Mouse (Mus musculus) kidney, adult 2 months (tissue): ENCODE data around the gene Relb.

Experiments used
- CTCF ChIP-seq: fragments of 200-500 bp; conservative IDR thresholded peaks from 2 replicates; pipeline ENCODE4 v1.5.1; 2011; ENCODE audit warnings: low read depth, mild to moderate bottlenecking, control low read depth, low read length, moderate library complexity, mixed read lengths; ENCODE audit not compliant: insufficient read depth, insufficient read length
- POLR2A ChIP-seq: fragments of 200-500 bp; IDR thresholded peaks from one replicate; pipeline ENCODE4 v1.6.1; 2011; ENCODE audit warnings: low read depth, low read length, control low read depth

DNA sequence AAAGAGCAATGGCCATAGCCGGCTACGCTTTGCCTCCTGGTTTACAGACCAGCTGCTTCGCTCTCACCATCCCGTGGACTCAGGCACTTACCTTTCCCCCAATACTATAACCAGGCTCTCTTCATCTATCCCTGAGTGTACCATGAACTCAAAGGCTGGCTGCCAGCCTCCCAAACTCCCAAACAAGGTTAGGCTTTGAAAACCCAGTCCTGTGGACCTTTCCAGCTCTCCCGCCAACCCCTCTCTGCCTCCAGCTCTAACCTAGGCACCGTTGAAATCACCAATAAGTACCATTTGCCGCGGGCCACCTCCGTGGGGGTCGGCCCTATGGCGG, 67.8 kb downstream of the Relb start:
- TF ChIP-seq POLR2A, result no peak
- TF ChIP-seq CTCF, result no peak
